Mouse (Mus musculus) kidney, adult 2 months (tissue): Measurements from ENCODE around the gene Stk16.

Source experiments
- CTCF ChIP-seq: fragments of 200-500 bp; conservative IDR thresholded peaks from 2 replicates; pipeline ENCODE4 v1.5.1; 2011; ENCODE audit warnings: low read depth, mild to moderate bottlenecking, control low read depth, low read length, moderate library complexity, mixed read lengths; ENCODE audit not compliant: insufficient read depth, insufficient read length
- POLR2A ChIP-seq: fragments of 200-500 bp; IDR thresholded peaks from one replicate; pipeline ENCODE4 v1.6.1; 2011; ENCODE audit warnings: low read depth, low read length, control low read depth

DNA sequence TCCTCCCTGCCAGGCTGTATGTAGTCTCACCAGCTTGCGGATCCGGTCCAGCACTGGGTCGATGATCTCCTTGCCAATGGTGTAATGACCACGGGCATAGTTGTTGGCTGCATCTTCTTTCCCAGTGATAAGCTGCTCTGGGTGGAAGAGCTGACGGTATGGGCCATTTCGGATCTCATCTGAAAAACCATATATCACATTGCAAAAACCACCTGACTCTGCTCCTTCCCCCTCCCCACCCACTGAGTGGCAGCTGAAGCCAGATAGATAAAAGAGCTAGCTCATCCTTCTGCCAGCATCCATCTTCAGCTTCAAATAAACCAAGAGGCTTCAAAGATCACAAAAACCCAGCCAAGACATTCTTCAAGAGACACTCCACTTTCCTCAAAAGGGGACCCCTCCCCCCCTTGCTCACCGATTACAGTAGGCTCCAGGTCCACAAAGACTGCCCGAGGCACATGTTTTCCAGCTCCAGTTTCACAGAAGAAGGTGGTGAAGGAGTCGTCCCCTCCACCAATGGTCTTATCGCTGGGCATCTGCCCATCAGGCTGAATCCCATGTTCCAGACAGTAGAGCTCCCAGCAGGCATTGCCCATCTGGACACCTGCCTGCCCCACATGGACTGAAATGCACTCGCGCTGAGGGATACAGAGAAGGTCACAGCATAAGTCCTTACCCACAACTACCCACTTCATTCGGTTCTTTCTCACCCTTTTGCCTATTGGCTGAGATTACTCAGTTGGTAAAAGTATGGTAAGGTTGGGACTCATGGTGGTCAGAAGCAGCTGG lies 6.4 kb downstream of the Stk16 start:
- no peak for TF ChIP-seq POLR2A
- no peak for TF ChIP-seq CTCF
